Mouse (Mus musculus): ENCODE data around the gene Rps13. TPM values are rescaled to one million over a fixed set of nuclear protein-coding genes. Genes with fewer than 3 reads are reported as not detected.

The Rps13 gene
- polyA plus RNA-seq, 1 experiment, result 40.2 TPM

DNA sequence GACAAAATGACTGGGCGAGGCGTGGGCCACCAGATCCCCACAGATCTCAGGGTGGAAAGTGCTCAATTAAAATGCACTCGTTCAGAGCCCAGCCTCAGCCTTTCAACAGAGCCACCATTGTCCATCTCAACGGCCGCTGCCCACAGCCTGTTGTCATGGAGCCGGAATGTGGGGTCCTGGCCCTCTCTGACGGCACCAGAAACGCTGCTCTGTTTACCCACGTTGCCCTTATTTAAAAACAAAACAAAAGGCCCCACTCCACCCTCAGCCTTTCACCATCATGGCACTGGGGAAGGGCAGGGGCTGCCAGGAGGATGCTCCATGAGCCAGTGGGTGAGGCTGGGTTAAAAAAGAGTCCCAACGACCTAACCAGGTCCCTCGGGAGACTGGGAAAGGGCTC is 51.2 kb downstream of the Rps13 start:
- peaks cover 32% of the 10 kb centered on the region for H3K4me1 ChIP-seq (ENCODE audit: control insufficient read depth, insufficient read depth, insufficient read length, low read length)
- WGBS, result 71% methylated on average over 11 of the region's 11 CpGs
- H3K4me3 ChIP-seq (ENCODE audit: low read depth, low read length), result no peak overlapping the region
- TF ChIP-seq POLR2A (IDR thresholded peaks at IDR 0.05; ENCODE audit: low read depth, low read length), result no peak
- TF ChIP-seq CTCF (IDR thresholded peaks at IDR 0.05; ENCODE audit: extremely low read depth, insufficient read length, insufficient replicate concordance, low read depth, low read length), result no peak
- H3K27me3 ChIP-seq (ENCODE audit: control insufficient read depth, insufficient read depth, low read length), result no peaks in the 10 kb centered on the region
- H3K36me3 ChIP-seq (ENCODE audit: control insufficient read depth, insufficient read depth, low read length), result no peaks in the 10 kb centered on the region
- no peak overlapping the region for H3K27ac ChIP-seq (ENCODE audit: insufficient read depth, low read depth, low read length)

Other genes starting within 250 kb of the Rps13 start
- gene Gm4353, start 249.6 kb downstream of the Rps13 start, polyA plus RNA-seq (2012; rRNA removed), result 0.18 and 0.56 TPM in 2 replicates
- 18.8 and 38.2 TPM in 2 replicates for gene Plekha7, start 25.8 kb downstream of the Rps13 start, polyA plus RNA-seq (2012; rRNA removed)
- 1.4 and 1.6 TPM in 2 replicates for gene Pik3c2a, start 109.3 kb upstream of the Rps13 start, polyA plus RNA-seq (2012; rRNA removed)
- 1.1 TPM in 2 replicates for gene Nucb2, start 170.2 kb upstream of the Rps13 start, polyA plus RNA-seq (2012; rRNA removed)